Mouse (Mus musculus) forebrain, embryonic 16.5 days (tissue): ENCODE data around the gene P4hb. TPM values are rescaled to one million over a fixed set of nuclear protein-coding genes. Genes with fewer than 3 reads are reported as not detected.
"Not testable (repeated sequence)": the region's sequence is repeated elsewhere in the genome, so short reads cannot be mapped to it uniquely, and the experiment has no call there.

Experiments used
- ATAC-seq: fragments of 200-750 bp; cut with Nextera tagmentation; 2 replicates; pipeline ENCODE4 v1.8.0; 2017; ENCODE audit warnings: mild to moderate bottlenecking, moderate library complexity
- H3K27ac ChIP-seq: fragments of 300-500 bp; sonication (generic); 2 replicates; pipeline ENCODE4 v1.5.1; 2014; ENCODE audit warnings: low read length, control low read depth
- H3K27me3 ChIP-seq: fragments of 300-500 bp; sonication (generic); replicated peaks from 2 replicates; pipeline ENCODE4 v1.6.1; 2014; ENCODE audit warnings: low read length; ENCODE audit not compliant: control insufficient read depth, insufficient read depth
- H3K36me3 ChIP-seq: fragments of 300-500 bp; sonication (generic); 2 replicates; pipeline ENCODE4 v1.6.1; 2014; ENCODE audit not compliant: control insufficient read depth, insufficient read depth
- H3K4me1 ChIP-seq: fragments of 300-500 bp; sonication (generic); replicated peaks from 2 replicates; pipeline ENCODE4 v1.6.1; 2014; ENCODE audit warnings: low read length; ENCODE audit not compliant: control insufficient read depth, insufficient read depth
- H3K4me2 ChIP-seq: fragments of 300-500 bp; sonication (generic); 2 replicates; pipeline ENCODE4 v1.6.1; 2014; ENCODE audit warnings: mild to moderate bottlenecking, low read length, control low read depth
- H3K4me3 ChIP-seq: fragments of 300-500 bp; sonication (generic); replicated peaks from 2 replicates; pipeline ENCODE4 v1.5.1; 2014; ENCODE audit warnings: mild to moderate bottlenecking, low read length, control low read depth
- H3K9ac ChIP-seq: fragments of 300-500 bp; sonication (generic); replicated peaks from 2 replicates; pipeline ENCODE4 v1.6.1; 2014; ENCODE audit warnings: low read depth, low read length, control low read depth
- H3K9me3 ChIP-seq: fragments of 300-500 bp; sonication (generic); 2 replicates; pipeline ENCODE4 v1.6.1; 2016; ENCODE audit warnings: low read length; ENCODE audit not compliant: control insufficient read depth
- WGBS: fragments of 180-500 bp; shearing (Covaris S2); extraction: QIAGEN DNeasy Blood & Tissue Kit; methylation state at CpG from one replicate; pipeline ENCODE4 v1.1.7; 2014; 5-methylcytosine and 5-hydroxymethylcytosine counted together
- polyA plus RNA-seq: library from polyadenylated mRNA; unstranded; fragments of >200 nt; fragmentation: Nextera tagmentation; extraction: Ambion mirVana; gene quantifications from 2 replicates; pipeline ENCODE4 v1.2.1, GENCODE M21; 2015

Gene P4hb
- polyA plus RNA-seq, 1 experiment from 2014 or later: 238 TPM

DNA sequence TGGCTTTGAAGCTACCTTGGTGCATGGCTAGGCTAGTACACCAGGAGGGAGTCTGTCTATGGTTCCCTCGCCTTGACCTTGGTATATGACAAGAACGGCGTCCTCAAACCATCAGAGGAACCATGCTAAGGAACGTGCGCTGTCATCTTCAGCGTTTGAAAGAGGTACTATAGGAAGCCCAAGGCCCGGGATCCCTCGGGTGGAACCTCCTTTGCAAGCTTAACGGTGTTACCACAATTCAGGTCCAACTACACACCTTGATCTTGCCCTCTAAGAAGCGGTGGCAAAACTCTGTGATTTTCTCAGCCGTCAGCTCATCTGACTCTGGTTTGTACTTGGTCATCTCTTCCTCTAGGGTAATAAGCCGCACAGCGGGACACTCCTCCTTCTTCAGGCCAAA is 10.1 kb downstream of the P4hb start:
- H3K27ac ChIP-seq: no peak overlapping the region
- no peaks in the 10 kb centered on the region for H3K27me3 ChIP-seq
- H3K9me3 ChIP-seq: no peaks in the 10 kb centered on the region
- no peak overlapping the region for H3K4me2 ChIP-seq
- ATAC-seq: no peak
- H3K9ac ChIP-seq: no peak overlapping the region
- H3K4me1 ChIP-seq: no peaks in the 10 kb centered on the region
- peaks cover 50% of the 10 kb centered on the region for H3K36me3 ChIP-seq
- 97% methylated on average over 13 of the region's 13 CpGs for WGBS
- no peak overlapping the region for H3K4me3 ChIP-seq

- 95% methylated on average over 13 of the region's 13 CpGs for WGBS
- Histone ChIP-seq H3K4me1 (no peaks in the 10 kb centered on the region), H3K4me3 (no peak overlapping the region), H3K36me3 (peaks cover 46% of the 10 kb centered on the region), H3K9ac (no peak overlapping the region), H3K27me3 (no peaks in the 10 kb centered on the region), H3K27ac (no peak overlapping the region), H3K9me3 (no peaks in the 10 kb centered on the region), H3K4me2 (no peak overlapping the region)
- no peak for ATAC-seq
Observed at GRCm38 (mm10) chr11:120560952-120561728, 11.9 kb downstream of the P4hb start.

- not testable (repeated sequence) for H3K27me3 ChIP-seq, H3K9me3 ChIP-seq, H3K4me2 ChIP-seq, H3K4me1 ChIP-seq, H3K9ac ChIP-seq, H3K4me3 ChIP-seq, ATAC-seq, H3K27ac ChIP-seq
- 88% methylated on average over 6 of the region's 6 CpGs for WGBS
- H3K36me3 ChIP-seq: peaks cover 36% of the 10 kb centered on the region
Observed at GRCm38 (mm10) chr11:120558843-120559242, 14.2 kb downstream of the P4hb start.

GRCm38 (mm10) chr11:120555260-120555659 is 17.8 kb downstream of the P4hb start:
- no peaks in the 10 kb centered on the region for H3K9me3 ChIP-seq
- H3K27me3 ChIP-seq: no peaks in the 10 kb centered on the region
- H3K4me2 ChIP-seq: no peak overlapping the region
- H3K4me1 ChIP-seq: peaks cover 3% of the 10 kb centered on the region
- H3K36me3 ChIP-seq: peaks cover 4% of the 10 kb centered on the region
- no peak overlapping the region for H3K27ac ChIP-seq
- 89% methylated on average over 2 of the region's 2 CpGs for WGBS
- no peak overlapping the region for H3K9ac ChIP-seq
- ATAC-seq: no peak
- no peak overlapping the region for H3K4me3 ChIP-seq

- 79% methylated on average over 7 of the region's 7 CpGs for WGBS
- Histone ChIP-seq H3K27me3 (no peaks in the 10 kb centered on the region), H3K9ac (no peak overlapping the region), H3K9me3 (no peaks in the 10 kb centered on the region), H3K36me3 (peaks cover 4% of the 10 kb centered on the region; the same call in 1 of the 2 replicates), H3K4me3 (no peak overlapping the region), H3K27ac (no peak overlapping the region), H3K4me2 (no peak overlapping the region), H3K4me1 (peaks cover 7% of the 10 kb centered on the region)
- ATAC-seq: no peak
Observed at GRCm38 (mm10) chr11:120554834-120555233, 18.2 kb downstream of the P4hb start.

DNA sequence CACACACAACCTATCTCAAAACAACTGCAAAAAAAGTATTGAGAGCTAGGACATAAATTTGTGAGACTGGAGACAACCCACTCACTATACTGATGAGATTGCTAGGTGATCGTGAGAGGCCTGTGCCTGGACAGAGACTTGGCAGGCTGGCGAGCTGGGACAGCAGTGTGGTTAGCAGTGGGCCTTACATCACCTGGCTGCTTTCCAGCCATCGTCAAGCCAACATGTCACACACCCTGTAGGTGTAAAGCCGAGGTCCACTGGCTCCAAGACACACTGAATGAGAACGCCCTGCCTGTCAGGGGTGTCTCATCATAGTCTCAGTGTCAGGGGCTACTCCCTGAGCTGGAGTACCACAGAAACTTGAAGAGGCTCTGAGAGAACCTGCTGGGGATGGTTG is 20.3 kb downstream of the P4hb start:
- Histone ChIP-seq H3K9me3 (no peaks in the 10 kb centered on the region), H3K27me3 (no peaks in the 10 kb centered on the region), H3K4me3 (no peak overlapping the region), H3K27ac (no peak overlapping the region), H3K9ac (no peak overlapping the region), H3K4me1 (peaks cover 20% of the 10 kb centered on the region), H3K36me3 (no peaks in the 10 kb centered on the region), H3K4me2 (no peak overlapping the region)
- no peak for ATAC-seq
- 63% methylated on average over 5 of the region's 5 CpGs for WGBS

- peak within 1 kb of the TSS; percentile 78 for H3K4me2 ChIP-seq
- no peak within 1 kb of the TSS for H3K27ac ChIP-seq
- peaks cover 23% of the 10 kb centered on the region for H3K4me1 ChIP-seq
- H3K4me3 ChIP-seq: peak within 1 kb of the TSS; percentile 72
- no peaks in the 10 kb centered on the region for H3K36me3 ChIP-seq
- H3K9ac ChIP-seq: peak within 1 kb of the TSS; percentile 86
- no peaks in the 10 kb centered on the region for H3K9me3 ChIP-seq
- H3K27me3 ChIP-seq: no peaks in the 10 kb centered on the region
- ATAC-seq: no peak
- WGBS: 94% methylated on average over 28 of the region's 28 CpGs
Observed at GRCm38 (mm10) chr11:120550810-120551440, 22.1 kb downstream of the P4hb start, which contains the start of gene Ppp1r27. Gene Ppp1r27, minus strand, starts transcription at chr11:120551132.

DNA sequence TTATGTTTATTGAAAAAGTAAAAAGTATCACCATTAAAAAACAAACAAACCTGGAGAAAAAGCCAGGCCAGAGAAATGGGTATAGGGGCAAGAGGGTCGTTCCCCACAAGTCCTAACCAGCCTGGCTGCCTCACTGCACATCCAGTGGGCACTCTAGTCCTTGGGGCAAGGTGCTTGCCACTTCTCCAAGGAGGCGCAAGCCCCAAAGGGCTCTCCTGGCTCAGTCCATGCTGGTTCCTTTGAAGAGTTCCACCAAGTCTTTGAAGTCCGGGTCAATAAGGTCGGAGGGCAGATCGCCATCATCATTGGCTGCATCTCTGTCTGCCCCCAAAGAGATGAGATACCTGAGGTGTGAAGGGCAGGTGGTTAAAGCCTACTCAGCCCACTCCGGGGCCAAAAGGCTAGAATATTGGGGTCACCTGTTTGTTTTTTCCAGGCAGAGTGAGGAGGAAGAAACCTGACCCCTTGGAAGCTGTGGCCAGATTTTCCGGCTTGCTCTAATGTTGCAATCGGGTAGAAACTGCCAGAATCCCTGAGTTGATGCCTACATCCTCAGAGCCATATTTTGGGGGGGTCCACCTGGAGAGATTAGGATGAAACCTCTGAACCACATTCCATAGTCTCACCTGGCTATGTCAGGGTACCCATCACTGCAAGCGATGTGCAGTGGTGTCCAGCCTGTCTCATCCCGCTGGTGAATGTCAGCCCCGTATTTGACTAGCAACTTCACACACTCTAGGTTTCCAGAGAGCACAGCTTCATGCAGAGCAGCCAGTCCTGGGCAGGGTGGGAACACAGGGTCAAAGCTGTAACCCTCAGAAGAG is 22.9 kb downstream of the P4hb start:
- 72% methylated on average over 11 of the region's 11 CpGs for WGBS
- peak overlapping the region; percentile 86 for H3K9ac ChIP-seq
- 0 out of 2 replicates have a peak overlapping the region, but pooled peaks have one; percentile 8 for H3K27ac ChIP-seq
- peak overlapping the region; percentile 72 for H3K4me3 ChIP-seq
- H3K4me1 ChIP-seq: peaks cover 23% of the 10 kb centered on the region
- H3K4me2 ChIP-seq: peak overlapping the region; percentile 78
- no peaks in the 10 kb centered on the region for H3K9me3 ChIP-seq
- H3K27me3 ChIP-seq: no peaks in the 10 kb centered on the region
- H3K36me3 ChIP-seq: no peaks in the 10 kb centered on the region
- ATAC-seq: peak; percentile 38
